Mouse (Mus musculus): Measurements from ENCODE around the gene Npas3. TPM values are rescaled to one million over a fixed set of nuclear protein-coding genes. Genes with fewer than 3 reads are reported as not detected.
A peak's percentile ranks its signal among the peaks of the same experiment; 100 is the strongest.

The Npas3 gene
- polyA plus RNA-seq, 1 experiment from 2014 or later: 0.96 TPM

GRCm38 (mm10) chr12:53297946-53298840 lies 49.7 kb downstream of the Npas3 start:
- Histone ChIP-seq H3K4me1 (peaks cover 7% of the 10 kb centered on the region; the same call in 1 of the 2 replicates), H3K4me3 (replicated peaks) (no peak overlapping the region), H3K9ac (no peak overlapping the region), H3K36me3 (no peaks in the 10 kb centered on the region), H3K27ac (no peak overlapping the region), H3K9me3 (replicated peaks) (no peaks in the 10 kb centered on the region), H3K27me3 (no peaks in the 10 kb centered on the region), H3K4me2 (peak overlapping the region; percentile 38)
- ATAC-seq (replicated peaks; ENCODE audit: low FRiP score): no peak
- 66% methylated on average over 16 of the region's 16 CpGs for WGBS

GRCm38 (mm10) chr12:53300964-53301363 lies 52.5 kb downstream of the Npas3 start:
- Histone ChIP-seq H3K4me1 (peaks cover 4% of the 10 kb centered on the region; the same call in 1 of the 2 replicates), H3K9me3 (replicated peaks) (no peaks in the 10 kb centered on the region), H3K27me3 (no peaks in the 10 kb centered on the region), H3K27ac (no peak overlapping the region), H3K4me3 (replicated peaks) (no peak overlapping the region), H3K36me3 (no peaks in the 10 kb centered on the region), H3K4me2 (no peak overlapping the region), H3K9ac (no peak overlapping the region)
- WGBS: 56% methylated on average over 2 of the region's 2 CpGs
- no peak for ATAC-seq (replicated peaks; ENCODE audit: low FRiP score)

- no peaks in the 10 kb centered on the region for H3K36me3 ChIP-seq
- H3K4me2 ChIP-seq: no peak overlapping the region
- 90% methylated on average over 3 of the region's 3 CpGs for WGBS
- H3K4me3 ChIP-seq (replicated peaks): no peak overlapping the region
- H3K27me3 ChIP-seq: no peaks in the 10 kb centered on the region
- H3K27ac ChIP-seq: no peak overlapping the region
- no peak overlapping the region for H3K9ac ChIP-seq
- peaks cover 4% of the 10 kb centered on the region; the same call in 1 of the 2 replicates for H3K4me1 ChIP-seq
- no peak for ATAC-seq (replicated peaks; ENCODE audit: low FRiP score)
- H3K9me3 ChIP-seq (replicated peaks): no peaks in the 10 kb centered on the region
These were observed 53.7 kb downstream of the Npas3 start for GRCm38 (mm10) chr12:53302129-53302528.

GRCm38 (mm10) chr12:53316715-53317114 lies 68.2 kb downstream of the Npas3 start:
- Histone ChIP-seq H3K27me3 (no peaks in the 10 kb centered on the region), H3K4me1 (no peaks in the 10 kb centered on the region), H3K27ac (no peak overlapping the region), H3K9me3 (replicated peaks) (no peaks in the 10 kb centered on the region), H3K4me2 (no peak overlapping the region), H3K4me3 (replicated peaks) (no peak overlapping the region), H3K36me3 (no peaks in the 10 kb centered on the region), H3K9ac (no peak overlapping the region)
- no peak for ATAC-seq (replicated peaks; ENCODE audit: low FRiP score)
- WGBS: 30% methylated on average over 2 of the region's 2 CpGs

- no peaks in the 10 kb centered on the region for H3K36me3 ChIP-seq
- H3K9ac ChIP-seq: no peak overlapping the region
- H3K4me2 ChIP-seq: no peak overlapping the region
- H3K4me1 ChIP-seq: no peaks in the 10 kb centered on the region
- no peaks in the 10 kb centered on the region for H3K9me3 ChIP-seq (replicated peaks)
- H3K4me3 ChIP-seq (replicated peaks): no peak overlapping the region
- no peak overlapping the region for H3K27ac ChIP-seq
- ATAC-seq (replicated peaks; ENCODE audit: low FRiP score): no peak
- 79% methylated on average over 3 of the region's 3 CpGs for WGBS
- H3K27me3 ChIP-seq: no peaks in the 10 kb centered on the region
These were observed 69.3 kb downstream of the Npas3 start for GRCm38 (mm10) chr12:53317801-53318200.

GRCm38 (mm10) chr12:53320526-53320925 lies 72.0 kb downstream of the Npas3 start:
- H3K27me3 ChIP-seq: no peaks in the 10 kb centered on the region

GRCm38 (mm10) chr12:53321018-53321417 lies 72.5 kb downstream of the Npas3 start:
- no peak overlapping the region for H3K4me3 ChIP-seq (replicated peaks)
- H3K4me2 ChIP-seq: no peak overlapping the region
- H3K9me3 ChIP-seq (replicated peaks): no peaks in the 10 kb centered on the region
- ATAC-seq (replicated peaks; ENCODE audit: low FRiP score): no peak
- H3K27ac ChIP-seq: no peak overlapping the region
- 59% methylated on average over 12 of the region's 12 CpGs for WGBS
- H3K9ac ChIP-seq: no peak overlapping the region
- H3K36me3 ChIP-seq: no peaks in the 10 kb centered on the region
- H3K4me1 ChIP-seq: no peaks in the 10 kb centered on the region
- no peaks in the 10 kb centered on the region for H3K27me3 ChIP-seq

More at GRCm38 (mm10) chr12:53320526-53320925, 72.0 kb downstream of the Npas3 start:
- ATAC-seq (replicated peaks; ENCODE audit: low FRiP score): no peak
- H3K4me2 ChIP-seq: no peak overlapping the region
- no peak overlapping the region for H3K9ac ChIP-seq
- H3K27ac ChIP-seq: no peak overlapping the region
- H3K4me3 ChIP-seq (replicated peaks): no peak overlapping the region
- no peaks in the 10 kb centered on the region for H3K4me1 ChIP-seq
- H3K36me3 ChIP-seq: no peaks in the 10 kb centered on the region
- WGBS: 70% methylated on average over 2 of the region's 2 CpGs
- H3K9me3 ChIP-seq (replicated peaks): no peaks in the 10 kb centered on the region

GRCm38 (mm10) chr12:53321944-53322343 lies 73.5 kb downstream of the Npas3 start:
- 82% methylated on average over 2 of the region's 2 CpGs for WGBS
- no peak for ATAC-seq (replicated peaks; ENCODE audit: low FRiP score)
- Histone ChIP-seq H3K27ac (no peak overlapping the region), H3K36me3 (no peaks in the 10 kb centered on the region), H3K27me3 (no peaks in the 10 kb centered on the region), H3K9ac (no peak overlapping the region), H3K4me1 (peaks cover under 1% of the 10 kb centered on the region; the same call in 1 of the 2 replicates), H3K9me3 (replicated peaks) (no peaks in the 10 kb centered on the region), H3K4me3 (replicated peaks) (no peak overlapping the region), H3K4me2 (no peak overlapping the region)

- H3K36me3 ChIP-seq: no peaks in the 10 kb centered on the region
These were observed 79.2 kb downstream of the Npas3 start for GRCm38 (mm10) chr12:53327653-53328188.

GRCm38 (mm10) chr12:53328257-53328736 lies 79.8 kb downstream of the Npas3 start:
- ATAC-seq (replicated peaks; ENCODE audit: low FRiP score): peak; percentile 75
- no peak overlapping the region for H3K4me3 ChIP-seq (replicated peaks)
- no peaks in the 10 kb centered on the region for H3K9me3 ChIP-seq (replicated peaks)
- H3K27ac ChIP-seq: peak overlapping the region; percentile 54; the same call in 1 of the 2 replicates
- H3K36me3 ChIP-seq: no peaks in the 10 kb centered on the region
- H3K4me1 ChIP-seq: peaks cover 24% of the 10 kb centered on the region
- H3K4me2 ChIP-seq: peak overlapping the region; percentile 45
- no peaks in the 10 kb centered on the region for H3K27me3 ChIP-seq
- WGBS: 13% methylated on average over 5 of the region's 5 CpGs
- H3K9ac ChIP-seq: no peak overlapping the region

More at GRCm38 (mm10) chr12:53327653-53328188, 79.2 kb downstream of the Npas3 start:
- Histone ChIP-seq H3K27ac (peak overlapping the region; percentile 54; the same call in 1 of the 2 replicates), H3K27me3 (no peaks in the 10 kb centered on the region), H3K4me1 (peaks cover 24% of the 10 kb centered on the region), H3K4me3 (replicated peaks) (no peak overlapping the region), H3K9me3 (replicated peaks) (no peaks in the 10 kb centered on the region), H3K9ac (no peak overlapping the region), H3K4me2 (peak overlapping the region; percentile 45)
- WGBS: 11% methylated on average over 3 of the region's 3 CpGs
- peak; percentile 74; the same call in 1 of the 2 replicates for ATAC-seq (replicated peaks; ENCODE audit: low FRiP score)

GRCm38 (mm10) chr12:53330141-53330540 lies 81.7 kb downstream of the Npas3 start:
- H3K4me1 ChIP-seq: peaks cover 24% of the 10 kb centered on the region
- H3K4me2 ChIP-seq: no peak overlapping the region
- no peak overlapping the region for H3K27ac ChIP-seq
- no peak overlapping the region for H3K4me3 ChIP-seq (replicated peaks)
- no peak overlapping the region for H3K9ac ChIP-seq
- no peaks in the 10 kb centered on the region for H3K27me3 ChIP-seq
- 91% methylated on average over 6 of the region's 6 CpGs for WGBS
- no peaks in the 10 kb centered on the region for H3K36me3 ChIP-seq
- no peaks in the 10 kb centered on the region for H3K9me3 ChIP-seq (replicated peaks)
- no peak for ATAC-seq (replicated peaks; ENCODE audit: low FRiP score)

GRCm38 (mm10) chr12:53331391-53331790 lies 82.9 kb downstream of the Npas3 start:
- Histone ChIP-seq H3K9ac (no peak overlapping the region), H3K27me3 (no peaks in the 10 kb centered on the region), H3K9me3 (replicated peaks) (no peaks in the 10 kb centered on the region), H3K4me2 (no peak overlapping the region), H3K4me3 (replicated peaks) (no peak overlapping the region), H3K36me3 (no peaks in the 10 kb centered on the region), H3K4me1 (peaks cover 24% of the 10 kb centered on the region), H3K27ac (no peak overlapping the region)
- WGBS: 63% methylated on average over 9 of the region's 9 CpGs
- no peak for ATAC-seq (replicated peaks; ENCODE audit: low FRiP score)

Data from kidney, embryonic 15.5 days (tissue).